Mouse (Mus musculus): ENCODE results near the gene Adh6b. TPM values are rescaled to one million over a fixed set of nuclear protein-coding genes. Genes with fewer than 3 reads are reported as not detected.

Adh6b gene
- total and polyA plus RNA-seq, 2 experiments from 2014 or later, result 2.8 TPM; not detected in 1

DNA sequence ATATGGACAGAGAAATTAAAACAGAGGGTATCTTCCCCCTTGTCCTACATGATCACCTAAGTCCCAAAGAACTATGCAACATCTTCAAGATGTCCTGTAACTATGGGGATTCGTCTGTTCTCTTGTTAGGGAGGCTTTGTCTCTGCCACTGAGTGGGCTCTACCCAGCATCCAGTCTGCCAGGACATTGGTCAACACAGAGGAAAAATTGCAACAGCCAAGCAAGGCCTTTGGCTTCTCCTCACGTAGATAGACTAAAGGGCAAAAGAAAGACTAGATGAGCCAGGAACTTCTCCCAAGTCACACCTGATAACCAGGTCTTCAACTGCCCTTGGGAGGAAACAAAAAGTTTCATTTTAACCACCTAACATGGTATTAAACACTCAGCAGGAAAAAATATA lies 33.6 kb downstream of the Adh6b start:
- no peak for TF ChIP-seq CTCF (IDR thresholded peaks at IDR 0.05; ENCODE audit: low read depth)
- no peak for TF ChIP-seq EP300 (IDR thresholded peaks at IDR 0.05; ENCODE audit: low read depth)
- H3K9ac ChIP-seq (replicated peaks; ENCODE audit: low read depth, low read length), result no peak overlapping the region
- no peaks in the 10 kb centered on the region for H3K36me3 ChIP-seq (replicated peaks; ENCODE audit: control insufficient read depth, insufficient read depth, low read length)
- no peak overlapping the region for H3K27ac ChIP-seq (ENCODE audit: low read depth)
- no peaks in the 10 kb centered on the region for H3K27me3 ChIP-seq (ENCODE audit: control insufficient read depth, insufficient read depth, low read length)
- no peak overlapping the region for H3K4me2 ChIP-seq (ENCODE audit: low read depth, low read length)
- peaks cover 5% of the 10 kb centered on the region; the same call in 1 of the 2 replicates for H3K9me3 ChIP-seq (replicated peaks; ENCODE audit: control insufficient read depth, low read length)
- H3K4me3 ChIP-seq (ENCODE audit: low read depth, low read length), result no peak overlapping the region
- WGBS, result 81% methylated on average over 2 of the region's 2 CpGs
- no peaks in the 10 kb centered on the region for H3K4me1 ChIP-seq (ENCODE audit: control insufficient read depth, insufficient read depth)
- ATAC-seq (ENCODE audit: insufficient read depth, low read depth), result no peak
- DNase-seq (ENCODE audit: low spot score), result no peak

DNA sequence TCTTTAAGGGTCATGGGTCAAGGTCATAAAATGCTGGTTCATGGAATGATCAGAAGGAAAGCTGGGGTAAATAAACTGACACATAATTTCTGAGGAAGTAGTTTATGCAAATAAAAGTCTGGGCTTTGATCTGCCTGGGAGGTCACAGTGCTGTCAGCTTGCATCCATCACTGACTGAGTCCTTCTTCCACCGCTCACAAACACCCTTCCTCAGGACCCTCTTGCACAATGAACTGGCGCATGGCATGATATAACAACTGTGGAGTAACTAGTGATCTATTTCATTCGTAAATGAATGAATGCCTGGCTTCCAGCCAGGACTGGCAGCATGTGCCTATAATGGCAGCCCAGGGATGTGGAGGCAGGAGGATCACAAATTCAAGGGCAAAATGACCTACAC lies 39.6 kb downstream of the Adh6b start:
- Histone ChIP-seq H3K27ac (ENCODE audit: low read depth) (no peak overlapping the region), H3K4me1 (ENCODE audit: control insufficient read depth, insufficient read depth) (no peaks in the 10 kb centered on the region), H3K36me3 (replicated peaks; ENCODE audit: control insufficient read depth, insufficient read depth, low read length) (no peaks in the 10 kb centered on the region), H3K4me2 (ENCODE audit: low read depth, low read length) (no peak overlapping the region), H3K9ac (replicated peaks; ENCODE audit: low read depth, low read length) (no peak overlapping the region), H3K27me3 (ENCODE audit: control insufficient read depth, insufficient read depth, low read length) (no peaks in the 10 kb centered on the region), H3K9me3 (replicated peaks; ENCODE audit: control insufficient read depth, low read length) (peaks cover 5% of the 10 kb centered on the region; the same call in 1 of the 2 replicates), H3K4me3 (ENCODE audit: low read depth, low read length) (no peak overlapping the region)
- DNase-seq (ENCODE audit: low spot score) (no peak), ATAC-seq (ENCODE audit: insufficient read depth, low read depth) (no peak)
- no peak for TF ChIP-seq EP300 (IDR thresholded peaks at IDR 0.05; ENCODE audit: low read depth)
- no peak for TF ChIP-seq CTCF (IDR thresholded peaks at IDR 0.05; ENCODE audit: low read depth)
- WGBS, result 46% methylated on average over 3 of the region's 3 CpGs

GRCm38 (mm10) chr3:138387155-138387554 lies 45.6 kb downstream of the Adh6b start:
- H3K27ac ChIP-seq (ENCODE audit: low read depth), result no peak overlapping the region
- H3K27me3 ChIP-seq (ENCODE audit: control insufficient read depth, insufficient read depth, low read length), result no peaks in the 10 kb centered on the region
- H3K9ac ChIP-seq (replicated peaks; ENCODE audit: low read depth, low read length), result no peak overlapping the region
- ATAC-seq (ENCODE audit: insufficient read depth, low read depth) (no peak), DNase-seq (ENCODE audit: low spot score) (no peak)
- no peaks in the 10 kb centered on the region for H3K9me3 ChIP-seq (replicated peaks; ENCODE audit: control insufficient read depth, low read length)
- no peak for TF ChIP-seq CTCF (IDR thresholded peaks at IDR 0.05; ENCODE audit: low read depth)
- TF ChIP-seq EP300 (IDR thresholded peaks at IDR 0.05; ENCODE audit: low read depth), result no peak
- no peaks in the 10 kb centered on the region for H3K4me1 ChIP-seq (ENCODE audit: control insufficient read depth, insufficient read depth)
- 84% methylated on average over 6 of the region's 6 CpGs for WGBS
- no peaks in the 10 kb centered on the region for H3K36me3 ChIP-seq (replicated peaks; ENCODE audit: control insufficient read depth, insufficient read depth, low read length)
- no peak overlapping the region for H3K4me3 ChIP-seq (ENCODE audit: low read depth, low read length)
- H3K4me2 ChIP-seq (ENCODE audit: low read depth, low read length), result no peak overlapping the region

DNA sequence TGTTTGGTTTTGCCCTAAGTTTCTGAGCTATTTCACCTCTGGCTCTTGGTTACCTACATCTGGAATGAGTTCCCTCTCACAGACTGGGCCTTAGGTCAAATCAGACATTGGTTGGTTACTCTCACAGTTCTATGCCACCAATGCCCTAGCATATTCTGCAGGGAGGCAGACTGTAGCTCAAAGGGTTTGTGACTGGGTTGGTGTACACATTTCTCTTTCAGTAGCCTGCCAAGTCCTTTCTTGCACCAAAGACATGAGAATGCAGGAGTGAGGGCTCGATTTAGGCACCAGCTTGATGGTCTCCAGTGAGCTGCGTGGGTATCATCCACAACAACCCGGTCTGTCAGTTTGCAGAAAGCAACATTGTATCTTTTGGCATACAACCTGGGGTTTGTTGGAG lies 63.3 kb downstream of the Adh6b start:
- Histone ChIP-seq H3K36me3 (replicated peaks; ENCODE audit: control insufficient read depth, insufficient read depth, low read length) (no peaks in the 10 kb centered on the region), H3K27ac (ENCODE audit: low read depth) (no peak overlapping the region), H3K9me3 (replicated peaks; ENCODE audit: control insufficient read depth, low read length) (no peaks in the 10 kb centered on the region), H3K9ac (replicated peaks; ENCODE audit: low read depth, low read length) (no peak overlapping the region), H3K27me3 (ENCODE audit: control insufficient read depth, insufficient read depth, low read length) (no peaks in the 10 kb centered on the region), H3K4me1 (ENCODE audit: control insufficient read depth, insufficient read depth) (no peaks in the 10 kb centered on the region), H3K4me2 (ENCODE audit: low read depth, low read length) (no peak overlapping the region), H3K4me3 (ENCODE audit: low read depth, low read length) (no peak overlapping the region)
- ATAC-seq (ENCODE audit: insufficient read depth, low read depth) (no peak), DNase-seq (ENCODE audit: low spot score) (no peak)
- 61% methylated on average over 3 of the region's 3 CpGs for WGBS
- TF ChIP-seq CTCF (IDR thresholded peaks at IDR 0.05; ENCODE audit: low read depth) (no peak), EP300 (IDR thresholded peaks at IDR 0.05; ENCODE audit: low read depth) (no peak)

DNA sequence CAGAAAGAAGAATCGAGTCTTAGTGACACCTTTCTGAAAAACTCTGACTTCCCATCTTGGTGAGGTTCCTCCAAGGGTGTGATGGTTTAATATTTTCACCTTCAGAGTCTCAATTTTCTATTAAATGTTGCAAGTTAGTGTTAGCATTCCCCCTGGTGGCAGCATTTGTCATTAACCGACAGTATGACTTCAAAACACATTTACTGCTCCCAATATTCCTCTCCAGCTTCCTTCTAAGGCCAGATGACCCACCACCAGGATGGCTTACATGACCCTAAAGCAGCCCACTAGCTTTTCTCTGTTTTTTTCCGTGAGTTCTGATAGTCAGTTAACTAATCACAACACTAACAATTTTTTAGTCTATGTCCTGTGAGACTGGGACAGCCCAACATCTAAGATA lies 63.8 kb downstream of the Adh6b start:
- H3K27ac ChIP-seq (ENCODE audit: low read depth), result no peak overlapping the region
- TF ChIP-seq CTCF (IDR thresholded peaks at IDR 0.05; ENCODE audit: low read depth), result peak; percentile 65
- TF ChIP-seq EP300 (IDR thresholded peaks at IDR 0.05; ENCODE audit: low read depth), result no peak

DNA sequence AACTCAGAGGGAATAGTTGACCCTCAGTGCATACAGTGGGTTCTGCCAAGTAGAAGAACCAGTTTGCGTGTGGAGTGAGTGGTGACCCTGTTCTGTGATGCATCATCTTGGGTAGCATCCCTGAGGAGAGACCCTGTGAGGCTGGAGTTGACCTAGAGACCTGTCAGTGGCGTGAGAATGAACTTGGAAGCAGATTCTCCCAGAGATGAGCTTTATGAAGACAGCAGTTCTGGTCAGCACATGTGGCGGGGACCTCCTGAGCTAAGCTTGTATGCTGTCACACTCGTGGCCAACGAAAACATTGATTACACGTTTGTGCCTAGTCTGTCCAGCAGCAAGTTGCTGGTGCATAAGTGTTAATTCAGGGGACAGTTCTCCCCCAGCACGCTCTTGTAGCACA lies 64.3 kb downstream of the Adh6b start:
- whole genome bisulfite sequencing, result 58% methylated on average over 7 of the region's 7 CpGs
- Histone ChIP-seq H3K4me2 (ENCODE audit: low read depth, low read length) (no peak overlapping the region), H3K4me1 (ENCODE audit: control insufficient read depth, insufficient read depth) (no peaks in the 10 kb centered on the region), H3K9me3 (replicated peaks; ENCODE audit: control insufficient read depth, low read length) (no peaks in the 10 kb centered on the region), H3K4me3 (ENCODE audit: low read depth, low read length) (no peak overlapping the region), H3K27ac (ENCODE audit: low read depth) (no peak overlapping the region), H3K9ac (replicated peaks; ENCODE audit: low read depth, low read length) (no peak overlapping the region), H3K27me3 (ENCODE audit: control insufficient read depth, insufficient read depth, low read length) (no peaks in the 10 kb centered on the region), H3K36me3 (replicated peaks; ENCODE audit: control insufficient read depth, insufficient read depth, low read length) (no peaks in the 10 kb centered on the region)
- TF ChIP-seq EP300 (IDR thresholded peaks at IDR 0.05; ENCODE audit: low read depth) (no peak), CTCF (IDR thresholded peaks at IDR 0.05; ENCODE audit: low read depth) (no peak)
- no peak for ATAC-seq (ENCODE audit: insufficient read depth, low read depth)
- DNase-seq (ENCODE audit: low spot score), result no peak

More for the DNA sequence above, 63.8 kb downstream of the Adh6b start:
- H3K9me3 ChIP-seq (replicated peaks; ENCODE audit: control insufficient read depth, low read length), result no peaks in the 10 kb centered on the region
- peak; percentile 38 for DNase-seq (ENCODE audit: low spot score)
- ATAC-seq (ENCODE audit: insufficient read depth, low read depth), result no peak
- H3K4me2 ChIP-seq (ENCODE audit: low read depth, low read length), result no peak overlapping the region
- no peak overlapping the region for H3K9ac ChIP-seq (replicated peaks; ENCODE audit: low read depth, low read length)
- H3K36me3 ChIP-seq (replicated peaks; ENCODE audit: control insufficient read depth, insufficient read depth, low read length), result no peaks in the 10 kb centered on the region
- no peaks in the 10 kb centered on the region for H3K4me1 ChIP-seq (ENCODE audit: control insufficient read depth, insufficient read depth)
- WGBS, result 25% methylated on average over 3 of the region's 3 CpGs
- H3K27me3 ChIP-seq (ENCODE audit: control insufficient read depth, insufficient read depth, low read length), result no peaks in the 10 kb centered on the region
- H3K4me3 ChIP-seq (ENCODE audit: low read depth, low read length), result no peak overlapping the region

Measured in heart, postnatal 0 days (tissue).